Mouse (Mus musculus): ENCODE data around the gene AI661453.
A peak's percentile ranks its signal among the peaks of the same experiment; 100 is the strongest.

The AI661453 gene

GRCm38 (mm10) chr17:47440359-47440890 is 4.0 kb downstream of the AI661453 start:
- no peak for DNase-seq (ENCODE audit: extremely low read depth, insufficient read length, low spot score)

- DNase-seq (ENCODE audit: extremely low read depth, insufficient read length, low spot score): no peak
Measured at GRCm38 (mm10) chr17:47441296-47442051, 5.1 kb downstream of the AI661453 start.

GRCm38 (mm10) chr17:47442271-47442670 is 5.9 kb downstream of the AI661453 start:
- no peak for DNase-seq (ENCODE audit: extremely low read depth, insufficient read length, low spot score)

- no peak for DNase-seq (ENCODE audit: extremely low read depth, insufficient read length, low spot score)
Measured at GRCm38 (mm10) chr17:47444113-47444512, 7.7 kb downstream of the AI661453 start.

GRCm38 (mm10) chr17:47445518-47445917 is 9.1 kb downstream of the AI661453 start:
- DNase-seq (ENCODE audit: extremely low read depth, insufficient read length, low spot score): no peak

GRCm38 (mm10) chr17:47446025-47446424 is 9.6 kb downstream of the AI661453 start:
- DNase-seq (ENCODE audit: extremely low read depth, insufficient read length, low spot score): no peak

- no peak for DNase-seq (ENCODE audit: extremely low read depth, insufficient read length, low spot score)
Measured at GRCm38 (mm10) chr17:47446561-47446960, 10.1 kb downstream of the AI661453 start.

- no peak for DNase-seq (ENCODE audit: extremely low read depth, insufficient read length, low spot score)
Measured at GRCm38 (mm10) chr17:47448523-47449372, 12.3 kb downstream of the AI661453 start.

- DNase-seq (ENCODE audit: extremely low read depth, insufficient read length, low spot score): no peak
Measured at GRCm38 (mm10) chr17:47449432-47449831, 13.0 kb downstream of the AI661453 start.

GRCm38 (mm10) chr17:47450239-47450638 is 13.8 kb downstream of the AI661453 start:
- DNase-seq (ENCODE audit: extremely low read depth, insufficient read length, low spot score): no peak

- peak; percentile 67 for DNase-seq (ENCODE audit: extremely low read depth, insufficient read length, low spot score)
Measured at GRCm38 (mm10) chr17:47450880-47451565, 14.6 kb downstream of the AI661453 start.

- DNase-seq (ENCODE audit: extremely low read depth, insufficient read length, low spot score): no peak
Measured at GRCm38 (mm10) chr17:47452886-47453285, 16.5 kb downstream of the AI661453 start.

- no peak for DNase-seq (ENCODE audit: extremely low read depth, insufficient read length, low spot score)
Measured at GRCm38 (mm10) chr17:47454675-47455074, 18.3 kb downstream of the AI661453 start.

- DNase-seq (ENCODE audit: extremely low read depth, insufficient read length, low spot score): no peak
Measured at GRCm38 (mm10) chr17:47458310-47458709, 21.9 kb downstream of the AI661453 start.

- no peak for DNase-seq (ENCODE audit: extremely low read depth, insufficient read length, low spot score)
Measured at GRCm38 (mm10) chr17:47458936-47459335, 22.5 kb downstream of the AI661453 start.

GRCm38 (mm10) chr17:47459341-47459919 is 23.0 kb downstream of the AI661453 start:
- DNase-seq (ENCODE audit: extremely low read depth, insufficient read length, low spot score): no peak

- no peak for DNase-seq (ENCODE audit: extremely low read depth, insufficient read length, low spot score)
Measured at GRCm38 (mm10) chr17:47461688-47462087, 25.3 kb downstream of the AI661453 start.

GRCm38 (mm10) chr17:47462209-47462608 is 25.8 kb downstream of the AI661453 start:
- no peak for DNase-seq (ENCODE audit: extremely low read depth, insufficient read length, low spot score)

GRCm38 (mm10) chr17:47462728-47463388 is 26.4 kb downstream of the AI661453 start:
- no peak for DNase-seq (ENCODE audit: extremely low read depth, insufficient read length, low spot score)
